Mouse (Mus musculus) ES-Bruce4 (cell line): ENCODE data around the gene Nr1h4.

Experiments used
- CTCF ChIP-seq: IDR thresholded peaks from one replicate; pipeline ENCODE4 v1.8.1; 2011; ENCODE audit warnings: low read depth, low read length
- EP300 ChIP-seq: IDR thresholded peaks from 2 replicates; pipeline ENCODE4 v1.6.1; 2011; ENCODE audit warnings: low read depth, low read length; ENCODE audit not compliant: insufficient read depth
- POLR2A ChIP-seq: IDR thresholded peaks from one replicate; pipeline ENCODE4 v1.8.1; 2011; ENCODE audit warnings: low read length; ENCODE audit not compliant: insufficient read depth

- no peak for TF ChIP-seq POLR2A
- no peak for TF ChIP-seq CTCF
- no peak for TF ChIP-seq EP300
Observed at GRCm38 (mm10) chr10:89578801-89579200, 45.4 kb upstream of the Nr1h4 start.
